Mouse (Mus musculus) cerebellum, postnatal 36 days (tissue): ENCODE measurements around the gene Gcnt2.

Source experiments
- DNase-seq, 2 experiments: peaks; one replicate each; pipeline ENCODE4 v3.0.0; 2021 to 2022; ENCODE audit warnings: mixed read lengths in 2 of 2

Gene Gcnt2

GRCm38 (mm10) chr13:41000926-41001639 is 141.5 kb downstream of the Gcnt2 start, which contains the start of gene Pak1ip1:
Gene Pak1ip1 (plus strand): TSS chr13:41001023.
- DNase-seq, result peak; percentile 91 to 94

GRCm38 (mm10) chr13:41002001-41002400 is 142.4 kb downstream of the Gcnt2 start:
- DNase-seq, result no peak

- DNase-seq, result no peak
Measured at GRCm38 (mm10) chr13:41006244-41006643, 146.7 kb downstream of the Gcnt2 start.

DNA sequence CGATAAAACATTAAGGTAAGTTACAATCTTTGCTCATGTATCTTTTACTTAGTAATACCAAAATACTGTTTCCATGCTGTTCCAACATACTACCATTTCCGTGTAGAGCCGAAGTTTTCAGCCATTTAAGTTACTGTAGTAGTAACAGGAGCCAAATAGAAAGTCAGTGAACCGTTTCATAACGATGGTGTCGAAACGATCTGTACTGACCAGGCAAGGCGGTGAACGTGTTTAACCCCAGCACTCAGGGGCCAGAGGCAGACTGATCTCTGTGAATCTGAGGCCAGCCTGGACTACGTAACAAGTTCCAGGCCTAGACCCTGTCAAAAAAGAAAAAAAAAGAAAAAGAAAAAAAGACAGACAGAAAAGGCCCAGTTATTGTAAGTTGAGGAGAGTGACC is 148.7 kb downstream of the Gcnt2 start:
- no peak for DNase-seq

GRCm38 (mm10) chr13:41008946-41009345 is 149.4 kb downstream of the Gcnt2 start:
- DNase-seq, result no peak
